Mouse (Mus musculus): ENCODE results near the gene Nol8.

Nol8 gene

GRCm38 (mm10) chr13:49691056-49691455 is 38.2 kb downstream of the Nol8 start:
- no peak for DNase-seq

- no peak for DNase-seq
Measured at GRCm38 (mm10) chr13:49703216-49703779, 50.4 kb downstream of the Nol8 start.

GRCm38 (mm10) chr13:49706032-49706690 is 53.3 kb downstream of the Nol8 start:
- no peak for DNase-seq

GRCm38 (mm10) chr13:49708311-49708710 is 55.4 kb downstream of the Nol8 start:
- no peak for DNase-seq

GRCm38 (mm10) chr13:49712047-49712721 is 59.3 kb downstream of the Nol8 start:
- DNase-seq: no peak

GRCm38 (mm10) chr13:49719310-49719709 is 66.4 kb downstream of the Nol8 start:
- no peak for DNase-seq

Data from cerebellum, postnatal 10 days (tissue).